Mouse (Mus musculus): ENCODE data around the gene Osbp2. TPM values are rescaled to one million over a fixed set of nuclear protein-coding genes. Genes with fewer than 3 reads are reported as not detected.
A peak's percentile ranks its signal among the peaks of the same experiment; 100 is the strongest.

Osbp2 gene
- polyA plus RNA-seq, 1 experiment from 2014 or later = 33.9 TPM

GRCm38 (mm10) chr11:3808162-3808561 lies 55.5 kb downstream of the Osbp2 start:
- H3K9me3 ChIP-seq (replicated peaks) = no peaks in the 10 kb centered on the region
- 34% methylated on average over 3 of the region's 3 CpGs for WGBS
- no peak overlapping the region for H3K4me2 ChIP-seq
- no peak for ATAC-seq (ENCODE audit: low FRiP score)
- no peak overlapping the region for H3K4me3 ChIP-seq (replicated peaks)
- no peaks in the 10 kb centered on the region for H3K27me3 ChIP-seq (replicated peaks)
- H3K36me3 ChIP-seq = no peaks in the 10 kb centered on the region
- no peak overlapping the region for H3K9ac ChIP-seq (replicated peaks)
- no peaks in the 10 kb centered on the region for H3K4me1 ChIP-seq
- H3K27ac ChIP-seq (replicated peaks) = no peak overlapping the region

- Histone ChIP-seq H3K4me2 (no peak overlapping the region), H3K4me1 (no peaks in the 10 kb centered on the region), H3K4me3 (replicated peaks) (no peak overlapping the region), H3K27me3 (replicated peaks) (no peaks in the 10 kb centered on the region), H3K27ac (replicated peaks) (no peak overlapping the region), H3K9me3 (replicated peaks) (no peaks in the 10 kb centered on the region), H3K36me3 (no peaks in the 10 kb centered on the region), H3K9ac (replicated peaks) (no peak overlapping the region)
- no peak for ATAC-seq (ENCODE audit: low FRiP score)
- WGBS = 27% methylated on average over 3 of the region's 3 CpGs
Observed at GRCm38 (mm10) chr11:3805362-3805761, 58.3 kb downstream of the Osbp2 start.

GRCm38 (mm10) chr11:3804639-3805038 lies 59.1 kb downstream of the Osbp2 start:
- Histone ChIP-seq H3K27ac (replicated peaks) (no peak overlapping the region), H3K4me2 (no peak overlapping the region), H3K4me3 (replicated peaks) (no peak overlapping the region), H3K9ac (replicated peaks) (no peak overlapping the region), H3K4me1 (no peaks in the 10 kb centered on the region), H3K9me3 (replicated peaks) (no peaks in the 10 kb centered on the region), H3K36me3 (no peaks in the 10 kb centered on the region), H3K27me3 (replicated peaks) (no peaks in the 10 kb centered on the region)
- no peak for ATAC-seq (ENCODE audit: low FRiP score)
- 94% methylated on average over 2 of the region's 2 CpGs for WGBS

GRCm38 (mm10) chr11:3802057-3802456 lies 61.6 kb downstream of the Osbp2 start:
- 17% methylated on average over 1 of the region's 1 CpGs for WGBS

GRCm38 (mm10) chr11:3797631-3798215 lies 66.0 kb downstream of the Osbp2 start:
- Histone ChIP-seq H3K4me2 (no peak overlapping the region), H3K9ac (replicated peaks) (no peak overlapping the region), H3K36me3 (no peaks in the 10 kb centered on the region), H3K27me3 (replicated peaks) (no peaks in the 10 kb centered on the region), H3K9me3 (replicated peaks) (no peaks in the 10 kb centered on the region), H3K27ac (replicated peaks) (no peak overlapping the region), H3K4me3 (replicated peaks) (no peak overlapping the region), H3K4me1 (no peaks in the 10 kb centered on the region)
- no peak for ATAC-seq (ENCODE audit: low FRiP score)
- WGBS = 90% methylated on average over 6 of the region's 6 CpGs

More at GRCm38 (mm10) chr11:3802057-3802456, 61.6 kb downstream of the Osbp2 start:
- Histone ChIP-seq H3K27ac (replicated peaks) (no peak overlapping the region), H3K9ac (replicated peaks) (no peak overlapping the region), H3K4me3 (replicated peaks) (no peak overlapping the region), H3K4me2 (no peak overlapping the region), H3K4me1 (no peaks in the 10 kb centered on the region), H3K27me3 (replicated peaks) (no peaks in the 10 kb centered on the region), H3K36me3 (no peaks in the 10 kb centered on the region), H3K9me3 (replicated peaks) (no peaks in the 10 kb centered on the region)
- no peak for ATAC-seq (ENCODE audit: low FRiP score)

- ATAC-seq (ENCODE audit: low FRiP score) = no peak
- no peak overlapping the region for H3K27ac ChIP-seq (replicated peaks)
- H3K4me3 ChIP-seq (replicated peaks) = no peak overlapping the region
- H3K27me3 ChIP-seq (replicated peaks) = peaks cover 6% of the 10 kb centered on the region; the same call in 1 of the 2 replicates
- H3K4me1 ChIP-seq = no peaks in the 10 kb centered on the region
- no peaks in the 10 kb centered on the region for H3K9me3 ChIP-seq (replicated peaks)
- H3K36me3 ChIP-seq = no peaks in the 10 kb centered on the region
- H3K9ac ChIP-seq (replicated peaks) = no peak overlapping the region
- H3K4me2 ChIP-seq = no peak overlapping the region
Observed at GRCm38 (mm10) chr11:3790736-3791135, 73.0 kb downstream of the Osbp2 start.

- Histone ChIP-seq H3K9ac (replicated peaks) (no peak overlapping the region), H3K36me3 (no peaks in the 10 kb centered on the region), H3K27ac (replicated peaks) (no peak overlapping the region), H3K4me2 (no peak overlapping the region), H3K4me3 (replicated peaks) (no peak overlapping the region), H3K9me3 (replicated peaks) (no peaks in the 10 kb centered on the region), H3K27me3 (replicated peaks) (peaks cover 6% of the 10 kb centered on the region; the same call in 1 of the 2 replicates), H3K4me1 (no peaks in the 10 kb centered on the region)
- 80% methylated on average over 3 of the region's 3 CpGs for WGBS
- ATAC-seq (ENCODE audit: low FRiP score) = no peak
Observed at GRCm38 (mm10) chr11:3789919-3790318, 73.8 kb downstream of the Osbp2 start.

GRCm38 (mm10) chr11:3786564-3786963 lies 77.1 kb downstream of the Osbp2 start:
- Histone ChIP-seq H3K27ac (replicated peaks) (no peak overlapping the region), H3K4me3 (replicated peaks) (no peak overlapping the region), H3K36me3 (no peaks in the 10 kb centered on the region), H3K4me1 (no peaks in the 10 kb centered on the region), H3K4me2 (no peak overlapping the region), H3K9me3 (replicated peaks) (0 out of 2 replicates have a peak, but pooled peaks cover 4% of the 10 kb centered on the region), H3K9ac (replicated peaks) (no peak overlapping the region), H3K27me3 (replicated peaks) (peaks cover 6% of the 10 kb centered on the region; the same call in 1 of the 2 replicates)
- 16% methylated on average over 6 of the region's 6 CpGs for WGBS
- ATAC-seq (ENCODE audit: low FRiP score) = peak; percentile 70

GRCm38 (mm10) chr11:3775263-3775644 lies 88.4 kb downstream of the Osbp2 start:
- H3K4me3 ChIP-seq (replicated peaks) = peak overlapping the region; percentile 53
- peaks cover 19% of the 10 kb centered on the region for H3K4me1 ChIP-seq
- no peak for ATAC-seq (ENCODE audit: low FRiP score)
- no peaks in the 10 kb centered on the region for H3K9me3 ChIP-seq (replicated peaks)
- H3K27me3 ChIP-seq (replicated peaks) = peaks cover 11% of the 10 kb centered on the region; the same call in 1 of the 2 replicates
- peak overlapping the region; percentile 77; the same call in 1 of the 2 replicates for H3K27ac ChIP-seq (replicated peaks)
- no peak overlapping the region for H3K9ac ChIP-seq (replicated peaks)
- H3K4me2 ChIP-seq = peak overlapping the region; percentile 87
- WGBS = 45% methylated on average over 4 of the region's 4 CpGs
- H3K36me3 ChIP-seq = no peaks in the 10 kb centered on the region

GRCm38 (mm10) chr11:3774463-3775262 lies 89.0 kb downstream of the Osbp2 start:
- peak; percentile 77 for ATAC-seq (ENCODE audit: low FRiP score)
- no peaks in the 10 kb centered on the region for H3K36me3 ChIP-seq
- H3K9ac ChIP-seq (replicated peaks) = peak overlapping the region; percentile 69
- 2% methylated on average over 56 of the region's 56 CpGs for WGBS
- H3K27me3 ChIP-seq (replicated peaks) = peaks cover 11% of the 10 kb centered on the region; the same call in 1 of the 2 replicates
- H3K4me2 ChIP-seq = peak overlapping the region; percentile 87
- H3K27ac ChIP-seq (replicated peaks) = peak overlapping the region; percentile 77
- H3K9me3 ChIP-seq (replicated peaks) = no peaks in the 10 kb centered on the region
- peaks cover 19% of the 10 kb centered on the region for H3K4me1 ChIP-seq
- peak overlapping the region; percentile 53 for H3K4me3 ChIP-seq (replicated peaks)

GRCm38 (mm10) chr11:3773782-3774462 lies 89.8 kb downstream of the Osbp2 start:
- no peaks in the 10 kb centered on the region for H3K9me3 ChIP-seq (replicated peaks)
- H3K9ac ChIP-seq (replicated peaks) = peak overlapping the region; percentile 69
- H3K27me3 ChIP-seq (replicated peaks) = peaks cover 11% of the 10 kb centered on the region; the same call in 1 of the 2 replicates
- peaks cover 3% of the 10 kb centered on the region; the same call in 1 of the 2 replicates for H3K36me3 ChIP-seq
- WGBS = 27% methylated on average over 6 of the region's 6 CpGs
- peak overlapping the region; percentile 87 for H3K4me2 ChIP-seq
- peak overlapping the region; percentile 77 for H3K27ac ChIP-seq (replicated peaks)
- ATAC-seq (ENCODE audit: low FRiP score) = peak; percentile 42; the same call in 1 of the 2 replicates
- H3K4me1 ChIP-seq = peaks cover 19% of the 10 kb centered on the region
- peak overlapping the region; percentile 53 for H3K4me3 ChIP-seq (replicated peaks)
